Mouse (Mus musculus) fibroblast of lung, adult 2 months (primary cell): ENCODE results near the gene Taf4.

ENCODE experiments used
- DNase-seq: peaks from one replicate; pipeline ENCODE4 v3.0.0-alpha.2; 2011; ENCODE audit warnings: low read depth

Gene Taf4

GRCm38 (mm10) chr2:179976628-179977343, at the start of gene Taf4:
Gene Taf4 (minus strand): TSS chr2:179976646.
- DNase-seq = no peak

GRCm38 (mm10) chr2:180025861-180026200, 49.4 kb upstream of the Taf4 start:
- DNase-seq = no peak

- no peak for DNase-seq
Measured at GRCm38 (mm10) chr2:180025135-180025860, 48.9 kb upstream of the Taf4 start.

- DNase-seq = peak; percentile 89
Measured at GRCm38 (mm10) chr2:180024401-180025098, 48.1 kb upstream of the Taf4 start, which contains the start of gene Lsm14b. Gene Lsm14b (plus strand): TSS chr2:180024987.

GRCm38 (mm10) chr2:180022751-180023150, 46.3 kb upstream of the Taf4 start:
- DNase-seq = no peak

GRCm38 (mm10) chr2:180020919-180021318, 44.5 kb upstream of the Taf4 start:
- DNase-seq = no peak

GRCm38 (mm10) chr2:180020091-180020661, 43.7 kb upstream of the Taf4 start:
- DNase-seq = no peak

- DNase-seq = no peak
Measured at GRCm38 (mm10) chr2:180018573-180018972, 42.1 kb upstream of the Taf4 start.

GRCm38 (mm10) chr2:180017632-180018031, 41.2 kb upstream of the Taf4 start:
- DNase-seq = no peak

- DNase-seq = no peak
Measured at GRCm38 (mm10) chr2:180013686-180014085, 37.2 kb upstream of the Taf4 start.

GRCm38 (mm10) chr2:180011370-180011769, 34.9 kb upstream of the Taf4 start:
- DNase-seq = no peak

- no peak for DNase-seq
Measured at GRCm38 (mm10) chr2:180010686-180011085, 34.2 kb upstream of the Taf4 start.

- DNase-seq = no peak
Measured at GRCm38 (mm10) chr2:180006352-180007017, 30.0 kb upstream of the Taf4 start.

GRCm38 (mm10) chr2:180005656-180006351, 29.4 kb upstream of the Taf4 start:
- DNase-seq = no peak

GRCm38 (mm10) chr2:180001635-180002034, 25.2 kb upstream of the Taf4 start:
- DNase-seq = no peak

- no peak for DNase-seq
Measured at GRCm38 (mm10) chr2:179998431-179998830, 22.0 kb upstream of the Taf4 start.

- DNase-seq = no peak
Measured at GRCm38 (mm10) chr2:179993071-179993470, 16.6 kb upstream of the Taf4 start.

GRCm38 (mm10) chr2:179989098-179989497, 12.7 kb upstream of the Taf4 start:
- DNase-seq = no peak

- no peak for DNase-seq
Measured at GRCm38 (mm10) chr2:179986437-179987022, 10.1 kb upstream of the Taf4 start.

- no peak for DNase-seq
Measured at GRCm38 (mm10) chr2:179985695-179986094, 9.2 kb upstream of the Taf4 start.

- no peak for DNase-seq
Measured at GRCm38 (mm10) chr2:179984830-179985229, 8.4 kb upstream of the Taf4 start.
